Mouse (Mus musculus): ENCODE measurements around the gene Rflnb.

DNA sequence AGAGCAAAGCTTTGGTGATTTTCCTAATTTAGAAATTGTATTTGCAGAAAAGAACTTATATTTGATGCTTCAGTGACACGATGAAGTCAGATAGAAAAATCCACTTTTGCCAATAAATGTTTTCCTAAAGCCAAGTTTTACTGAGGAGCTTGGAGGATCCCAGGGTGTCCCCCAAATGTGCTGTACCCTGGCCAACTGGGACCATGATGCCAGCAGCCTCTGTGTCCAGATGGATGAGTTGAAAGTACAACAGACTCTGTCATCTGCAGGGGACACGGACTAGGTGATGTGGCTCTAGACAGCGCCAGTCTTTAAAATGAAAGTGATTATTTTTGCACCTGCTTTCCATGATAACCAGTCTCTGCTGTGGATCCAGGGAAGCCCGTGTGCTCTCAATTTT lies 7.7 kb downstream of the Rflnb start:
- no peak for TF ChIP-seq HCFC1 (IDR thresholded peaks at IDR 0.05; ENCODE audit: borderline replicate concordance, insufficient read depth, low read length)
- no peak for TF ChIP-seq CHD2 (IDR thresholded peaks at IDR 0.05; ENCODE audit: low read depth, low read length)
- TF ChIP-seq MAFK (IDR thresholded peaks at IDR 0.05; ENCODE audit: insufficient read depth, low read depth, low read length), result no peak
- no peak for TF ChIP-seq ZNF384 (IDR thresholded peaks at IDR 0.05; ENCODE audit: low read depth, low read length)
- TF ChIP-seq ZC3H11A (IDR thresholded peaks at IDR 0.05; ENCODE audit: borderline replicate concordance, low read depth, low read length), result no peak
